ENCODE assay signal across 17 mouse cellular contexts in genomic region chr7:99160995-99161394, GRCm38 (mm10). TPM values are rescaled to one million over a fixed set of nuclear protein-coding genes. Genes with fewer than 3 reads are reported as not detected.
A peak's percentile ranks its signal among the peaks of the same experiment; 100 is the strongest.
DNase-seq lines count a peak whose midpoint lies in the region; ATAC-seq and TF ChIP-seq lines count a peak whose summit lies in the region.
"Had no signal": no experiment of that assay in that cellular context is flagged by ENCODE, and none has a peak within 500 bp of the region (broad histone marks: within the 10 kb centered on the region; RNA-seq: fewer than 3 reads in every experiment).

No protein-coding gene starts in this region.

- no peaks in the 10 kb centered on the region for H3K9me3 ChIP-seq in heart, embryonic 11.5 days (replicated peaks; ENCODE audit: control insufficient read depth, low read length)
- no peaks in the 10 kb centered on the region for H3K9me3 ChIP-seq in kidney, embryonic 16.5 days (ENCODE audit: low read length)
- H3K9me3 ChIP-seq in midbrain, embryonic 13.5 days, result no peaks in the 10 kb centered on the region
- no peaks in the 10 kb centered on the region for H3K9me3 ChIP-seq in midbrain, embryonic 15.5 days
- no peaks in the 10 kb centered on the region for H3K9me3 ChIP-seq in intestine, postnatal 0 days (ENCODE audit: control insufficient read depth)
- H3K9me3 ChIP-seq: stomach, embryonic 15.5 days had no signal

- H3K4me1 ChIP-seq in heart, adult 2 months (ENCODE audit: control insufficient read depth, insufficient read depth, low read length), result peaks cover 14% of the 10 kb centered on the region
- H3K4me1 ChIP-seq in heart, embryonic 11.5 days (ENCODE audit: control insufficient read depth, insufficient read depth, low read length), result peaks cover 24% of the 10 kb centered on the region
- H3K4me1 ChIP-seq in kidney, embryonic 16.5 days (ENCODE audit: insufficient read depth, low read length), result peaks cover 16% of the 10 kb centered on the region
- peaks cover 9% of the 10 kb centered on the region for H3K4me1 ChIP-seq in midbrain, embryonic 13.5 days (replicated peaks)
- H3K4me1 ChIP-seq in midbrain, embryonic 15.5 days, result no peaks in the 10 kb centered on the region
- H3K4me1 ChIP-seq in intestine, postnatal 0 days (replicated peaks; ENCODE audit: control insufficient read depth, insufficient read depth, low read length), result peaks cover 15% of the 10 kb centered on the region

- no peak for TF ChIP-seq EP300 in heart, adult 2 months (IDR thresholded peaks at IDR 0.05; ENCODE audit: insufficient read depth, low read depth, low read length)

- H3K27ac ChIP-seq in heart, adult 2 months, result peak overlapping the region; percentile 85
- no peak overlapping the region for H3K27ac ChIP-seq in heart, embryonic 11.5 days (ENCODE audit: low read depth, low read length)
- H3K27ac ChIP-seq in kidney, embryonic 16.5 days (ENCODE audit: low read length), result peak overlapping the region; percentile 76
- H3K27ac ChIP-seq in midbrain, embryonic 13.5 days, result no peak overlapping the region
- H3K27ac ChIP-seq in midbrain, embryonic 15.5 days, result no peak overlapping the region
- peak overlapping the region; percentile 82 for H3K27ac ChIP-seq in intestine, postnatal 0 days (ENCODE audit: low read depth, low read length)
- H3K27ac ChIP-seq: liver, embryonic 14.5 days; stomach, embryonic 15.5 days had no signal

- DNase-seq in heart, adult 2 months, result no peak
- DNase-seq in kidney, adult 9 months, result no peak
- no peak for DNase-seq in spleen, postnatal 36 days (ENCODE audit: low spot score in 2 of 2)
- DNase-seq: B cell, adult 2 months; cerebellum, adult 11-12 months; cerebellum, postnatal 36 days; layer of hippocampus, postnatal 36 days; spleen, adult 18-20 months; thymus, adult 2 months had no signal

- H3K36me3 ChIP-seq in heart, adult 2 months (ENCODE audit: control insufficient read depth, insufficient read depth, low read length), result peaks cover 6% of the 10 kb centered on the region
- H3K36me3 ChIP-seq in heart, embryonic 11.5 days (ENCODE audit: control insufficient read depth, insufficient read depth, low read length), result no peaks in the 10 kb centered on the region
- no peaks in the 10 kb centered on the region for H3K36me3 ChIP-seq in kidney, embryonic 16.5 days (ENCODE audit: insufficient read depth, low read length)
- no peaks in the 10 kb centered on the region for H3K36me3 ChIP-seq in midbrain, embryonic 13.5 days
- no peaks in the 10 kb centered on the region for H3K36me3 ChIP-seq in midbrain, embryonic 15.5 days (replicated peaks)
- peaks cover 59% of the 10 kb centered on the region for H3K36me3 ChIP-seq in intestine, postnatal 0 days (ENCODE audit: control insufficient read depth, insufficient read depth)
- H3K36me3 ChIP-seq: stomach, embryonic 15.5 days had no signal

- intact Hi-C loops in heart, adult 2 months (cut with DNase I), result loop anchor here (5.0 kb wide), 2 partner anchors 41 to 56 kb away; no protein-coding TSS in a partner anchor

- TF ChIP-seq CTCF in heart, adult 2 months (IDR thresholded peaks at IDR 0.05), result no peak
- peak; percentile 23; the same call in 1 of the 2 replicates for TF ChIP-seq CTCF in intestine, postnatal 0 days (IDR thresholded peaks at IDR 0.05; ENCODE audit: low read depth)

- no peak for TF ChIP-seq POLR2A in heart, adult 2 months (IDR thresholded peaks at IDR 0.05; ENCODE audit: insufficient read depth, low read depth, low read length)

- ATAC-seq in heart, embryonic 11.5 days (replicated peaks; ENCODE audit: insufficient number of reproducible peaks, low FRiP score, low TSS enrichment), result no peak
- ATAC-seq in kidney, embryonic 16.5 days (ENCODE audit: low FRiP score, low TSS enrichment), result no peak
- ATAC-seq in midbrain, embryonic 13.5 days, result peak; percentile 67
- ATAC-seq in midbrain, embryonic 15.5 days (replicated peaks), result no peak
- ATAC-seq in intestine, postnatal 0 days, result no peak

- WGBS in heart, adult 2 months, result 72% methylated on average over 7 of the region's 7 CpGs
- whole genome bisulfite sequencing in heart, embryonic 11.5 days (ENCODE audit: insufficient replicate concordance), result 74% methylated on average over 7 of the region's 7 CpGs
- 70% methylated on average over 7 of the region's 7 CpGs for WGBS in kidney, embryonic 16.5 days
- 67% methylated on average over 7 of the region's 7 CpGs for WGBS in midbrain, embryonic 13.5 days
- WGBS in midbrain, embryonic 15.5 days, result 66% methylated on average over 7 of the region's 7 CpGs
- WGBS in intestine, postnatal 0 days, result 51% methylated on average over 7 of the region's 7 CpGs

- H3K27me3 ChIP-seq in heart, adult 2 months (ENCODE audit: control insufficient read depth, insufficient read depth, low read length), result no peaks in the 10 kb centered on the region
- no peaks in the 10 kb centered on the region; the same call in 1 of the 2 replicates for H3K27me3 ChIP-seq in heart, embryonic 11.5 days (ENCODE audit: control insufficient read depth, insufficient read depth, low read length)
- no peaks in the 10 kb centered on the region for H3K27me3 ChIP-seq in kidney, embryonic 16.5 days (ENCODE audit: insufficient read depth, low read length)
- no peaks in the 10 kb centered on the region for H3K27me3 ChIP-seq in midbrain, embryonic 13.5 days
- no peaks in the 10 kb centered on the region for H3K27me3 ChIP-seq in midbrain, embryonic 15.5 days (replicated peaks)
- no peaks in the 10 kb centered on the region for H3K27me3 ChIP-seq in intestine, postnatal 0 days (replicated peaks; ENCODE audit: control insufficient read depth, insufficient read depth, low read length)
- H3K27me3 ChIP-seq: stomach, embryonic 15.5 days had no signal

- peak overlapping the region; percentile 40 for H3K9ac ChIP-seq in heart, adult 2 months (ENCODE audit: low read depth, low read length)
- no peak overlapping the region for H3K9ac ChIP-seq in heart, embryonic 11.5 days (ENCODE audit: low read depth, low read length)
- H3K9ac ChIP-seq in kidney, embryonic 16.5 days (replicated peaks; ENCODE audit: low read length), result no peak overlapping the region
- no peak overlapping the region for H3K9ac ChIP-seq in midbrain, embryonic 13.5 days (replicated peaks)
- no peak overlapping the region for H3K9ac ChIP-seq in midbrain, embryonic 15.5 days
- H3K9ac ChIP-seq in intestine, postnatal 0 days (ENCODE audit: low read depth, low read length), result peak overlapping the region; percentile 12; the same call in 1 of the 2 replicates
- H3K9ac ChIP-seq: liver, embryonic 14.5 days; stomach, embryonic 15.5 days had no signal

- H3K4me2 ChIP-seq in heart, embryonic 11.5 days, result no peak overlapping the region
- no peak overlapping the region for H3K4me2 ChIP-seq in kidney, embryonic 16.5 days (replicated peaks; ENCODE audit: low read depth, low read length)
- no peak overlapping the region for H3K4me2 ChIP-seq in midbrain, embryonic 13.5 days (replicated peaks)
- H3K4me2 ChIP-seq in midbrain, embryonic 15.5 days, result no peak overlapping the region
- H3K4me2 ChIP-seq in intestine, postnatal 0 days (replicated peaks; ENCODE audit: low read depth), result peak overlapping the region; percentile 27
- H3K4me2 ChIP-seq: stomach, embryonic 15.5 days had no signal

- no peaks in the 10 kb centered on the region; the same call in 1 of the 2 replicates for H3K79me2 ChIP-seq in heart, adult 2 months (replicated peaks; ENCODE audit: control insufficient read depth, insufficient read depth, low read length)

- H3K4me3 ChIP-seq in heart, adult 2 months, result no peak overlapping the region
- no peak overlapping the region for H3K4me3 ChIP-seq in heart, embryonic 11.5 days (ENCODE audit: low read depth, low read length)
- H3K4me3 ChIP-seq in kidney, embryonic 16.5 days (ENCODE audit: low read length), result no peak overlapping the region
- H3K4me3 ChIP-seq in midbrain, embryonic 13.5 days (replicated peaks), result no peak overlapping the region
- no peak overlapping the region for H3K4me3 ChIP-seq in midbrain, embryonic 15.5 days
- no peak overlapping the region for H3K4me3 ChIP-seq in intestine, postnatal 0 days (ENCODE audit: low read depth, low read length)
- H3K4me3 ChIP-seq: myocyte; stomach, embryonic 15.5 days had no signal

RNA-seq across cellular contexts. Expression of gene Uvrag, which starts 20.1 kb away (rescaled TPM):
- 10 to 100 TPM; 21.0 to 22.1 TPM for total RNA-seq in heart, adult 2 months (2021)
- 5.9 and 9.1 TPM in 2 replicates for polyA plus RNA-seq in heart, adult 2 months (2012; rRNA removed)
- 14.5 and 16.7 TPM in 2 replicates for polyA plus RNA-seq in heart, embryonic 11.5 days (2014; fragmentation: Nextera tagmentation; extraction: Ambion mirVana)
- polyA plus RNA-seq in kidney, embryonic 16.5 days (2015; fragmentation: Nextera tagmentation; extraction: Ambion mirVana), result 16.6 and 18.7 TPM in 2 replicates
- 13.1 and 16.3 TPM in 2 replicates for polyA plus RNA-seq in midbrain, embryonic 13.5 days (2015; fragmentation: Nextera tagmentation; extraction: Ambion mirVana)
- 16.8 and 18.2 TPM in 2 replicates for polyA plus RNA-seq in midbrain, embryonic 15.5 days (2015; fragmentation: Nextera tagmentation; extraction: Ambion mirVana)
- polyA plus RNA-seq in intestine, postnatal 0 days (2015; fragmentation: Nextera tagmentation; extraction: Ambion mirVana), result 12.0 and 17.4 TPM in 2 replicates

RNA-seq across cellular contexts. Expression of gene Dgat2, which starts 21.5 kb away (rescaled TPM):
- total RNA-seq in heart, adult 2 months (2021), result 100 to 1,000 TPM; 309 to 376 TPM
- polyA plus RNA-seq in heart, adult 2 months (2012; rRNA removed), result 347 and 390 TPM in 2 replicates
- polyA plus RNA-seq in heart, embryonic 11.5 days (2014; fragmentation: Nextera tagmentation; extraction: Ambion mirVana), result 8.4 and 8.7 TPM in 2 replicates
- 41.6 and 43.4 TPM in 2 replicates for polyA plus RNA-seq in kidney, embryonic 16.5 days (2015; fragmentation: Nextera tagmentation; extraction: Ambion mirVana)
- 11.1 and 12.8 TPM in 2 replicates for polyA plus RNA-seq in midbrain, embryonic 13.5 days (2015; fragmentation: Nextera tagmentation; extraction: Ambion mirVana)
- 21.4 and 22.0 TPM in 2 replicates for polyA plus RNA-seq in midbrain, embryonic 15.5 days (2015; fragmentation: Nextera tagmentation; extraction: Ambion mirVana)
- polyA plus RNA-seq in intestine, postnatal 0 days (2015; fragmentation: Nextera tagmentation; extraction: Ambion mirVana), result 1,614 and 1,691 TPM in 2 replicates

Comparison
In these comparisons a context has a peak if more than half of its experiments do, and no peak if none do; other contexts are left out.
1. H3K27ac ChIP-seq: peak in heart, adult 2 months (single experiment), kidney, embryonic 16.5 days (single experiment) and intestine, postnatal 0 days (single experiment); none in heart, embryonic 11.5 days (single experiment), midbrain, embryonic 13.5 days (single experiment) and midbrain, embryonic 15.5 days (single experiment).
2. H3K9ac ChIP-seq: peak in heart, adult 2 months (single experiment) and intestine, postnatal 0 days (single experiment); none in heart, embryonic 11.5 days (single experiment), kidney, embryonic 16.5 days (single experiment), midbrain, embryonic 13.5 days (single experiment) and midbrain, embryonic 15.5 days (single experiment).